Mouse (Mus musculus) lung, embryonic 14.5 days (tissue): ENCODE results near the gene Acbd4. TPM values are rescaled to one million over a fixed set of nuclear protein-coding genes. Genes with fewer than 3 reads are reported as not detected.
A peak's percentile ranks its signal among the peaks of the same experiment; 100 is the strongest.

Source experiments
- ATAC-seq: fragments of 200-750 bp; cut with Nextera tagmentation; 2 replicates; pipeline ENCODE4 v1.8.0; 2017; ENCODE audit warnings: mild to moderate bottlenecking, moderate TSS enrichment, moderate library complexity; ENCODE audit not compliant: insufficient read depth
- DNase-seq: peaks from one replicate; pipeline ENCODE4 v3.0.0-alpha.2; 2015
- H3K27ac ChIP-seq: fragments of 300-500 bp; sonication (generic); 2 replicates; pipeline ENCODE4 v1.5.1; 2014; ENCODE audit warnings: low read depth, mild to moderate bottlenecking, moderate library complexity
- H3K27me3 ChIP-seq: fragments of 300-500 bp; sonication (generic); 2 replicates; pipeline ENCODE4 v1.6.1; 2014; ENCODE audit warnings: low read length, control low read depth; ENCODE audit not compliant: insufficient read depth
- H3K36me3 ChIP-seq: fragments of 300-500 bp; sonication (generic); 2 replicates; pipeline ENCODE4 v1.6.1; 2014; ENCODE audit warnings: control low read depth; ENCODE audit not compliant: insufficient read depth
- H3K4me1 ChIP-seq: fragments of 300-500 bp; sonication (generic); 2 replicates; pipeline ENCODE4 v1.6.1; 2014; ENCODE audit warnings: antibody characterized with exemption, control low read depth; ENCODE audit not compliant: insufficient read depth
- H3K4me2 ChIP-seq: fragments of 300-500 bp; sonication (generic); 2 replicates; pipeline ENCODE4 v1.6.1; 2014; ENCODE audit warnings: mild to moderate bottlenecking
- H3K4me3 ChIP-seq: fragments of 300-500 bp; sonication (generic); 2 replicates; pipeline ENCODE4 v1.5.1; 2014; ENCODE audit warnings: low read depth, low read length
- H3K9ac ChIP-seq: fragments of 300-500 bp; sonication (generic); 2 replicates; pipeline ENCODE4 v1.6.1; 2014
- H3K9me3 ChIP-seq: fragments of 300-500 bp; sonication (generic); 2 replicates; pipeline ENCODE4 v1.6.1; 2016; ENCODE audit warnings: low read depth, low read length, control low read depth
- CTCF ChIP-seq: IDR thresholded peaks from 2 replicates; pipeline ENCODE4 v1.5.1; 2016; ENCODE audit warnings: antibody characterized with exemption, low read depth
- WGBS: fragments of 180-500 bp; shearing (Covaris S2); extraction: QIAGEN DNeasy Blood & Tissue Kit; methylation state at CpG from one replicate; pipeline ENCODE4 v1.1.7; 2014; 5-methylcytosine and 5-hydroxymethylcytosine counted together
- polyA plus RNA-seq: library from polyadenylated mRNA; unstranded; fragments of >200 nt; fragmentation: Nextera tagmentation; extraction: Ambion mirVana; gene quantifications from 2 replicates; pipeline ENCODE4 v1.2.1, GENCODE M21; 2014

Gene Acbd4
- polyA plus RNA-seq, 1 experiment from 2014 or later, result 11.0 TPM

- Histone ChIP-seq H3K36me3 (peaks cover 19% of the 10 kb centered on the region), H3K27ac (no peak overlapping the region), H3K9ac (no peak overlapping the region), H3K4me2 (no peak overlapping the region), H3K4me1 (0 out of 2 replicates have a peak, but pooled peaks cover 4% of the 10 kb centered on the region), H3K4me3 (no peak overlapping the region), H3K27me3 (no peaks in the 10 kb centered on the region), H3K9me3 (no peaks in the 10 kb centered on the region)
- TF ChIP-seq CTCF, result no peak
- DNase-seq (no peak), ATAC-seq (no peak)
- WGBS, result 77% methylated on average over 7 of the region's 7 CpGs
Measured at GRCm38 (mm10) chr11:103073671-103074070, 27.8 kb upstream of the Acbd4 start.

GRCm38 (mm10) chr11:103074121-103074650 is 27.3 kb upstream of the Acbd4 start:
- no peak for TF ChIP-seq CTCF
- no peak overlapping the region for H3K27ac ChIP-seq
- DNase-seq (no peak), ATAC-seq (no peak)
- 0 out of 2 replicates have a peak, but pooled peaks cover 4% of the 10 kb centered on the region for H3K4me1 ChIP-seq
- H3K27me3 ChIP-seq, result no peaks in the 10 kb centered on the region
- H3K4me2 ChIP-seq, result peak overlapping the region; percentile 25
- no peak overlapping the region for H3K9ac ChIP-seq
- H3K4me3 ChIP-seq, result no peak overlapping the region
- WGBS, result 53% methylated on average over 10 of the region's 10 CpGs
- no peaks in the 10 kb centered on the region for H3K9me3 ChIP-seq
- peaks cover 14% of the 10 kb centered on the region for H3K36me3 ChIP-seq

GRCm38 (mm10) chr11:103074796-103075323 is 26.6 kb upstream of the Acbd4 start:
- peak overlapping the region; percentile 25 for H3K4me2 ChIP-seq
- TF ChIP-seq CTCF, result no peak
- H3K27ac ChIP-seq, result no peak overlapping the region
- no peaks in the 10 kb centered on the region for H3K9me3 ChIP-seq
- DNase-seq, result peak; percentile 47
- H3K4me1 ChIP-seq, result 0 out of 2 replicates have a peak, but pooled peaks cover 4% of the 10 kb centered on the region
- no peak overlapping the region for H3K4me3 ChIP-seq
- H3K27me3 ChIP-seq, result no peaks in the 10 kb centered on the region
- no peak for ATAC-seq
- H3K9ac ChIP-seq, result no peak overlapping the region
- peaks cover 7% of the 10 kb centered on the region; the same call in 1 of the 2 replicates for H3K36me3 ChIP-seq
- WGBS, result 5% methylated on average over 10 of the region's 10 CpGs

- Histone ChIP-seq H3K4me2 (no peak overlapping the region), H3K36me3 (peaks cover under 1% of the 10 kb centered on the region; the same call in 1 of the 2 replicates), H3K4me3 (no peak overlapping the region), H3K27ac (no peak overlapping the region), H3K27me3 (peaks cover 11% of the 10 kb centered on the region; the same call in 1 of the 2 replicates), H3K4me1 (peaks cover 12% of the 10 kb centered on the region), H3K9ac (no peak overlapping the region), H3K9me3 (no peaks in the 10 kb centered on the region)
- TF ChIP-seq CTCF, result no peak
- 86% methylated on average over 7 of the region's 7 CpGs for WGBS
- ATAC-seq (no peak), DNase-seq (no peak)
Measured at GRCm38 (mm10) chr11:103076010-103076409, 25.5 kb upstream of the Acbd4 start.

- Histone ChIP-seq H3K9ac (no peak overlapping the region), H3K4me2 (no peak overlapping the region), H3K4me3 (no peak overlapping the region), H3K27me3 (peaks cover 16% of the 10 kb centered on the region), H3K9me3 (no peaks in the 10 kb centered on the region), H3K27ac (no peak overlapping the region), H3K4me1 (peaks cover 12% of the 10 kb centered on the region), H3K36me3 (no peaks in the 10 kb centered on the region)
- no peak for DNase-seq
- TF ChIP-seq CTCF, result no peak
- 77% methylated on average over 8 of the region's 8 CpGs for WGBS
- ATAC-seq, result no peak
Measured at GRCm38 (mm10) chr11:103076581-103076980, 24.9 kb upstream of the Acbd4 start.

GRCm38 (mm10) chr11:103078131-103078530 is 23.4 kb upstream of the Acbd4 start:
- 78% methylated on average over 11 of the region's 11 CpGs for WGBS
- H3K4me3 ChIP-seq, result no peak overlapping the region
- TF ChIP-seq CTCF, result no peak
- H3K36me3 ChIP-seq, result no peaks in the 10 kb centered on the region
- peaks cover 18% of the 10 kb centered on the region for H3K27me3 ChIP-seq
- ATAC-seq (no peak), DNase-seq (no peak)
- no peak overlapping the region for H3K27ac ChIP-seq
- no peaks in the 10 kb centered on the region for H3K9me3 ChIP-seq
- no peak overlapping the region for H3K9ac ChIP-seq
- peaks cover 12% of the 10 kb centered on the region for H3K4me1 ChIP-seq
- H3K4me2 ChIP-seq, result no peak overlapping the region

GRCm38 (mm10) chr11:103080323-103081091 is 21.0 kb upstream of the Acbd4 start:
- ATAC-seq (peak; percentile 57), DNase-seq (peak; percentile 60)
- Histone ChIP-seq H3K27me3 (peaks cover 18% of the 10 kb centered on the region), H3K4me2 (peak overlapping the region; percentile 59), H3K9me3 (no peaks in the 10 kb centered on the region), H3K27ac (no peak overlapping the region), H3K4me1 (peaks cover 8% of the 10 kb centered on the region), H3K36me3 (no peaks in the 10 kb centered on the region), H3K4me3 (peak overlapping the region; percentile 27), H3K9ac (peak overlapping the region; percentile 25)
- TF ChIP-seq CTCF, result peak; percentile 59
- 4% methylated on average over 43 of the region's 43 CpGs for WGBS
